Mouse (Mus musculus): ENCODE results near the gene Ppa1. TPM values are rescaled to one million over a fixed set of nuclear protein-coding genes. Genes with fewer than 3 reads are reported as not detected.

The Ppa1 gene
- polyA plus RNA-seq, 1 experiment: 29.9 TPM

DNA sequence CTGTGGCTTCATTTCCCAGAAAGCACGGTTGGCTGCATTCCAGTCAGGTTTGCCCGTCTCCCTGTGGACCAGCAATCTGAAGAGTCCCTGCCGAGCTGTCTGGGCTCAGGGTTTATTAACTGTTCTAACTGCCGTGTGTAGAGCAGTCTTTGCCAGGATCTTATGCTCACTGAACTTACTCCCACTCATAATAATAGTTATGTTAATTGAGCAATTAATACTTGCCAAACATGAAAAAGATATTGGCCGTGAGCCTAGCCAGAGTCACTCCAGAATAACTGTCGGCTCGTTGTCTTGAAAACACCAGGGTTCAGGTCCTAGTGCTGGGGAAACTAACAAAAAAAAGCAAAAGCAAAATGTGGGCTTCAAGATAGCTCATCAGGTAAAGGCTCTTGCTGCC, 20.9 kb downstream of the Ppa1 start:
- 95% methylated on average over 7 of the region's 7 CpGs for WGBS

DNA sequence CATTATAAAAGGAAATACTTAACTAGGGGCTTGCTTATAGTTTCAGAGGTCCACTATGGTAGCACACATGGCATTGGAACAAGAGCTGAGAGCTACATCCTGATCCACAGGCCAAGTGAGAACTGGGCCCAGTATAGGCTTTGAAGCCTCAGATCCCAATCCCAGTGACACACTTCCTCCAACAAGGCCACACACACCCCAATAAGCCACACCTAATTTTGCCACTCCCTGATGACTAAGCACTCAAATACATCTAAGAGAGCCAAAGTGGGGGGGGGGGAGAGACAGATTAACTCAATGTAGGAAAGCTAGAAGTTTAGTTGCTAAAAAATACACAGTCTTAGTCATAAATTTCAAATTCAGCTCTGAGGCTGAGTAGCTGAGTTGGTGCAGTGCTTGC, 21.5 kb downstream of the Ppa1 start:
- H3K27me3 ChIP-seq (ENCODE audit: control insufficient read depth, insufficient read depth, low read length): no peaks in the 10 kb centered on the region
- no peak overlapping the region for H3K4me3 ChIP-seq (ENCODE audit: control insufficient read depth, insufficient read depth, low read length)
- no peak for DNase-seq
- no peak overlapping the region for H3K27ac ChIP-seq (ENCODE audit: control insufficient read depth, insufficient read depth, low read length)
- no peaks in the 10 kb centered on the region for H3K4me1 ChIP-seq (replicated peaks; ENCODE audit: control insufficient read depth, insufficient read depth, low read length)
- no peaks in the 10 kb centered on the region for H3K36me3 ChIP-seq (ENCODE audit: control insufficient read depth, insufficient read depth, low read length)
- TF ChIP-seq POLR2A (IDR thresholded peaks at IDR 0.05; ENCODE audit: control insufficient read depth, extremely low read depth, insufficient read depth, low read length, poor library complexity): no peak
- TF ChIP-seq CTCF (IDR thresholded peaks at IDR 0.05; ENCODE audit: borderline replicate concordance, control insufficient read depth, extremely low read depth, insufficient read depth, low read length, poor library complexity): no peak

More for the DNA sequence above, 20.9 kb downstream of the Ppa1 start:
- Histone ChIP-seq H3K27ac (ENCODE audit: control insufficient read depth, insufficient read depth, low read length) (no peak overlapping the region), H3K4me1 (replicated peaks; ENCODE audit: control insufficient read depth, insufficient read depth, low read length) (no peaks in the 10 kb centered on the region), H3K4me3 (ENCODE audit: control insufficient read depth, insufficient read depth, low read length) (no peak overlapping the region), H3K36me3 (ENCODE audit: control insufficient read depth, insufficient read depth, low read length) (no peaks in the 10 kb centered on the region), H3K27me3 (ENCODE audit: control insufficient read depth, insufficient read depth, low read length) (no peaks in the 10 kb centered on the region)
- TF ChIP-seq POLR2A (IDR thresholded peaks at IDR 0.05; ENCODE audit: control insufficient read depth, extremely low read depth, insufficient read depth, low read length, poor library complexity) (no peak), CTCF (IDR thresholded peaks at IDR 0.05; ENCODE audit: borderline replicate concordance, control insufficient read depth, extremely low read depth, insufficient read depth, low read length, poor library complexity) (no peak)
- DNase-seq: no peak

DNA sequence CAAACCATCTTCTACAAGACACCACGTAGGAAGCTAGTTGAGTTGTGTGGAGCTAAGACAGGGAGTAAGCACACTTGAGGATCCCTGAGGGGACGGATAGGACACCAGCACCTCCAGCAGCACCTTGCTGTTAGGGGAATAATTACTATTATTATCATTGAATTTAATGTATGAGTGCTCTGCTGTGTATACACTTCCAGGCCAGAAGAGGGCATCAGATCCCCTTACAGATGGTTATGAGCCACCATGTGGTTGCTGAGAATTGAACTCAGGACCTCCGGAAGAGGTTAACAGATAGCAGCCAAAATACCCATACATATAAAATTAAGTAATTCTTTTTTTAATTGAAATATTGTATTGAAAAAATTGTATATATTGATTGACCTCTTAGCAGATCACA, 22.4 kb downstream of the Ppa1 start:
- Histone ChIP-seq H3K4me1 (replicated peaks; ENCODE audit: control insufficient read depth, insufficient read depth, low read length) (no peaks in the 10 kb centered on the region), H3K36me3 (ENCODE audit: control insufficient read depth, insufficient read depth, low read length) (no peaks in the 10 kb centered on the region), H3K27me3 (ENCODE audit: control insufficient read depth, insufficient read depth, low read length) (no peaks in the 10 kb centered on the region), H3K27ac (ENCODE audit: control insufficient read depth, insufficient read depth, low read length) (no peak overlapping the region), H3K4me3 (ENCODE audit: control insufficient read depth, insufficient read depth, low read length) (no peak overlapping the region)
- no peak for TF ChIP-seq CTCF (IDR thresholded peaks at IDR 0.05; ENCODE audit: borderline replicate concordance, control insufficient read depth, extremely low read depth, insufficient read depth, low read length, poor library complexity)
- 96% methylated on average over 3 of the region's 3 CpGs for WGBS
- no peak for DNase-seq

DNA sequence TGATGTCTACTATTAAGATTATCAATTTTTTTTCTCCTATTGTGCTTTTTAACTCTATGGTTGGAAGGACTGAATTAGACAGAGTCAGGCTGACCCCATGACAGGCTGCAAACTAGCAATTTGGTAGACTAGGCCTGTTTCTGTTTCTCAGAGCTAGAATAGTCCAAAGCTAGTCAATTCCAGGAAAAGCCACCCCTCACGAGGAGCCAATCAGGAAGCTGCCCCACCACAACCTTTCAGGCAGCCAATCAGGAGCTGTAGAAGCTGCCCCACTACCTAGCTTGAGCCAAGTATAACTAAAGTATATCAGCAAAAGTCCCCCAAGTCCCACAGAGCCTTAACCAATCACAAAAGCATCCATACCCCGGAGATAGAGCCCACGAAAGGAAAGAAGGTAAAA, 27.6 kb downstream of the Ppa1 start:
- no peak overlapping the region for H3K4me3 ChIP-seq (ENCODE audit: control insufficient read depth, insufficient read depth, low read length)
- TF ChIP-seq CTCF (IDR thresholded peaks at IDR 0.05; ENCODE audit: borderline replicate concordance, control insufficient read depth, extremely low read depth, insufficient read depth, low read length, poor library complexity) (no peak), POLR2A (IDR thresholded peaks at IDR 0.05; ENCODE audit: control insufficient read depth, extremely low read depth, insufficient read depth, low read length, poor library complexity) (no peak)
- no peak overlapping the region for H3K27ac ChIP-seq (ENCODE audit: control insufficient read depth, insufficient read depth, low read length)
- 15% methylated on average over 3 of the region's 3 CpGs for WGBS
- H3K27me3 ChIP-seq (ENCODE audit: control insufficient read depth, insufficient read depth, low read length): no peaks in the 10 kb centered on the region
- peaks cover 2% of the 10 kb centered on the region for H3K4me1 ChIP-seq (replicated peaks; ENCODE audit: control insufficient read depth, insufficient read depth, low read length)
- no peaks in the 10 kb centered on the region for H3K36me3 ChIP-seq (ENCODE audit: control insufficient read depth, insufficient read depth, low read length)
- DNase-seq: no peak

DNA sequence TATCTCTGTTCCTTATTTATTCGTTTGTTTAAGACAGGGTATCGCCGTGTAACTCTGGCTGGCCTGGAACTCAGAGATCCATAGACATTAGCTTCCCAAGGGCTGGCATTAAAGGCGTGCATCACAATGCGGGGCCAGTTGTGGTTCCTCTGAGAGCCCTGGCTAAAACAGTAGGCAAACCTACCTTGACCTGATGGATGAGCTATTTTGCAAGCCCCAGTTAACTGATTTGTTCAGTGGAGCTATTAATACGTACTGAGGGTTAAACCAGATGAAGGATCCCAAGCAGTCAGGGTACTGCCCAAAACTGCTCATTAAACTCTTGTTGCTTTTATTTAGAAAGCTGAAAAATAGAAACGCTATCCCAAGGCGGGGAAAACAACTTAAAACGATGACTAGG, 31.2 kb downstream of the Ppa1 start:
- Histone ChIP-seq H3K4me3 (ENCODE audit: control insufficient read depth, insufficient read depth, low read length) (peak overlapping the region; percentile 51), H3K4me1 (replicated peaks; ENCODE audit: control insufficient read depth, insufficient read depth, low read length) (peaks cover 6% of the 10 kb centered on the region), H3K27ac (ENCODE audit: control insufficient read depth, insufficient read depth, low read length) (peak overlapping the region; percentile 36; the same call in 1 of the 2 replicates), H3K27me3 (ENCODE audit: control insufficient read depth, insufficient read depth, low read length) (no peaks in the 10 kb centered on the region), H3K36me3 (ENCODE audit: control insufficient read depth, insufficient read depth, low read length) (no peaks in the 10 kb centered on the region)
- 55% methylated on average over 9 of the region's 9 CpGs for WGBS
- DNase-seq: no peak
- no peak for TF ChIP-seq CTCF (IDR thresholded peaks at IDR 0.05; ENCODE audit: borderline replicate concordance, control insufficient read depth, extremely low read depth, insufficient read depth, low read length, poor library complexity)
- TF ChIP-seq POLR2A (IDR thresholded peaks at IDR 0.05; ENCODE audit: control insufficient read depth, extremely low read depth, insufficient read depth, low read length, poor library complexity): no peak

DNA sequence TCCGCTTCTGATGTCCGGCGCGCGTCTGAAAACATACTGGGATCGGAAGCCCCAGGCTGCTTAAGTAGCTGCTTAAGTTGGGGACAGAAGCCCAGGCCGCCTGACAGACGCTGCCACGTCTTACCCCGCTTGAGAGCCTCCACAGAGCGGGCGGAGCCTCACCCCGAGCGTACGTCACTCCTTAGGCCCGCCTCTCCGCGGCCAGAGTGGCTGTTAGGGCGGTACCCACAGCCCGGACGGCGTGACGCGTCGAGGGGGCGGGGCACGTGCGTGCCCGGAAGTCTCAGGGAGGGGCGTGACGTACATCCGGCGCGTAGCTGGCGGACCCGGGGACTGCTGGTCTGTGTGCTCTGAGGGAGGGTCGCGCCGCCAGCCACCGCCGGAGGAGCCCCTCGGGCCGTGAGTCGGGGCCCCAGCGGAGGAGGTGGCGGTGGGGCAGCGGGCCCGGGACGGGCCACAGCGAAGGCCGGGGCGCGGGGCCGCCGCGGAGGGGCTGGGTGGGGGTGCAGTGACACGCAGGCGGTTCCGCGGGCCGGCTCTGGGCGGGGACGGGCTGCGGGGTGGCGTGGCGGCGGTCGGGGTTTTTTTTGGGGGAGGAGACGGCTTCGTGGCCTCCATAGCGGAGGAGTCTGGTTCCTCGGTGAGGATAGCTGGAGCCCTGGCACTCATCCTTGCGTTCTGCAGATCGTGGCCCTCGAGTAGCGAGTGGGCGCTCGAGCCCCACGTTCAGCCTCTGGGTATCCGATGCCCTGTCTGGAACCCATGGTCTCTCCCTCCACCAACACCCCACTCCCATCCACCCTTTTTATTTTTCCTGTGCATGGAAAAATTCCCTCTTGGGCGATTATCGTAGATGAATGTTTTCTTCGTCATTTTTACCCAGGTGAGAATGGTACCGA, 31.9 kb downstream of the Ppa1 start, which contains the start of gene Sar1a:
Gene Sar1a (plus strand): TSS at position 285 of the 899 bp plus-strand sequence.
- Histone ChIP-seq H3K4me3 (ENCODE audit: control insufficient read depth, insufficient read depth, low read length) (peak within 1 kb of the TSS; percentile 92), H3K4me1 (replicated peaks; ENCODE audit: control insufficient read depth, insufficient read depth, low read length) (peaks cover 6% of the 10 kb centered on the region), H3K36me3 (ENCODE audit: control insufficient read depth, insufficient read depth, low read length) (peaks cover 5% of the 10 kb centered on the region), H3K27me3 (ENCODE audit: control insufficient read depth, insufficient read depth, low read length) (no peaks in the 10 kb centered on the region), H3K27ac (ENCODE audit: control insufficient read depth, insufficient read depth, low read length) (peak within 1 kb of the TSS; percentile 36; the same call in 1 of the 2 replicates)
- TF ChIP-seq CTCF (IDR thresholded peaks at IDR 0.05; ENCODE audit: borderline replicate concordance, control insufficient read depth, extremely low read depth, insufficient read depth, low read length, poor library complexity) (0 out of 2 replicates have a peak, but pooled peaks have one; percentile 24), POLR2A (IDR thresholded peaks at IDR 0.05; ENCODE audit: control insufficient read depth, extremely low read depth, insufficient read depth, low read length, poor library complexity) (peak; percentile 82; the same call in 1 of the 2 replicates)
- under 1% methylated on average over 84 of the region's 84 CpGs for WGBS
- peak; percentile 98 for DNase-seq
